In the genomic region with DNA sequence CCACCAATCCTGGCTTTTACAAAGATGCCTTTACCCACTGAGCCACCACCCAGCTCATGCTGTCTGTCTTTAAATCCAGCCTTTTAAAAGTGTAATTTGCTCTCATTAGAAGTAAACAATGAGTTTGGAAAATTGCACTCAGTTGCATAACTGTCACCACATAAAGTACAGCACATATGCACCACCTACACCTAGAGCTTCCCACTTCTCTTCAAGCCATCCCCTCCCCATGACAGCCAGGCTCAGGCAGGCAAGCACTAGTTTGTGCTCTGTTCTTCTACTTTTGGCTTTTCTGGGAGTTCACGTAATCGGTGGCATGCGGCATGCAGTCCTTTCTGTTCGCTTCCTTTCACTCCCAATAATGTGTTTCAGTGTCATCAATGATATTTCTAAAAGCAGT, we compare ENCODE assay signal across 28 mouse cellular contexts. TPM values are rescaled to one million over a fixed set of nuclear protein-coding genes. Genes with fewer than 3 reads are reported as not detected.
DNase-seq lines count a peak whose midpoint lies in the region; TF ChIP-seq lines count a peak whose summit lies in the region.
"Had no signal": no experiment of that assay in that cellular context is flagged by ENCODE, and none has a peak within 500 bp of the region (broad histone marks: within the 10 kb centered on the region; RNA-seq: fewer than 3 reads in every experiment).

No protein-coding gene starts in this region.

- intact Hi-C loops in left cerebral cortex, adult 2 months (cut with DNase I), result loop anchor here (5.0 kb wide), 2 partner anchors 332 to 347 kb away; no protein-coding TSS in a partner anchor
- intact Hi-C loops in left cerebral cortex, postnatal 10 days (cut with DNase I), result loop anchor here (10.0 kb wide), 1 partner anchor 359 kb away; no protein-coding TSS in a partner anchor

- 89% methylated on average over 4 of the region's 4 CpGs for WGBS in limb, embryonic 10.5 days

- no peaks in the 10 kb centered on the region for H3K9me3 ChIP-seq in limb, embryonic 10.5 days (replicated peaks)
- H3K9me3 ChIP-seq: embryonic facial prominence, embryonic 12.5 days; hindbrain, embryonic 10.5 days; hindbrain, embryonic 15.5 days; kidney, embryonic 15.5 days; limb, embryonic 12.5 days; liver, embryonic 15.5 days had no signal

- peak; percentile 13 to 37 for DNase-seq in frontal cortex, adult 2 months (ENCODE audit: extremely low spot score in 1 of 2, low spot score in 1 of 2)
- no peak for DNase-seq in frontal cortex, postnatal 14 days (ENCODE audit: low spot score in 2 of 2)
- peak in 1 of 2 experiments; percentile 28 for DNase-seq in left cerebral cortex, adult 2 months (ENCODE audit: extremely low spot score in 1 of 2, low spot score in 2 of 2)
- DNase-seq in left cerebral cortex, postnatal 10 days (ENCODE audit: extremely low spot score in 1 of 2, low spot score in 2 of 2), result no peak
- DNase-seq in brain, adult 2 months (ENCODE audit: low read depth, low spot score), result peak; percentile 74
- DNase-seq in right cerebral cortex, postnatal 36 days (ENCODE audit: low spot score in 2 of 2), result peak; percentile 18 to 25
- no peak for DNase-seq in limb, embryonic 10.5 days (ENCODE audit: low spot score)
- DNase-seq: adrenal gland, adult 8-10 months; cerebellum, adult 9-11 months; embryo, embryonic 11 days; gastrocnemius, postnatal 10 days; heart, postnatal 14 days; kidney, adult 11 months; kidney, postnatal 25 days; lung, embryonic 14.5 days; lung, postnatal 14 days; midbrain, embryonic 14.5 days; thymus, adult 18-20 months; thymus, postnatal 25 days had no signal

- peak overlapping the region; percentile 44; the same call in 1 of the 2 replicates for H3K27ac ChIP-seq in left cerebral cortex, adult 2 months
- no peak overlapping the region for H3K27ac ChIP-seq in limb, embryonic 10.5 days
- H3K27ac ChIP-seq: embryonic facial prominence, embryonic 12.5 days; hindbrain, embryonic 10.5 days; hindbrain, embryonic 15.5 days; kidney, embryonic 15.5 days; limb, embryonic 12.5 days; liver, embryonic 15.5 days had no signal

- H3K36me3 ChIP-seq in limb, embryonic 10.5 days, result no peaks in the 10 kb centered on the region
- H3K36me3 ChIP-seq: embryonic facial prominence, embryonic 12.5 days; G1E; hindbrain, embryonic 10.5 days; hindbrain, embryonic 15.5 days; kidney, embryonic 15.5 days; limb, embryonic 12.5 days; liver, embryonic 15.5 days had no signal

- no peak for TF ChIP-seq CTCF in left cerebral cortex, adult 2 months (IDR thresholded peaks at IDR 0.05)

- peaks cover 13% of the 10 kb centered on the region for H3K4me1 ChIP-seq in limb, embryonic 10.5 days
- H3K4me1 ChIP-seq: limb, embryonic 12.5 days; liver, embryonic 15.5 days had no signal

- no peak overlapping the region for H3K4me3 ChIP-seq in left cerebral cortex, adult 2 months
- H3K4me3 ChIP-seq in limb, embryonic 10.5 days, result no peak overlapping the region
- H3K4me3 ChIP-seq: embryonic facial prominence, embryonic 12.5 days; hindbrain, embryonic 10.5 days; hindbrain, embryonic 15.5 days; kidney, embryonic 15.5 days; limb, embryonic 12.5 days; liver, embryonic 15.5 days had no signal

- H3K27me3 ChIP-seq in limb, embryonic 10.5 days (ENCODE audit: low read depth, poor library complexity, severe bottlenecking), result no peaks in the 10 kb centered on the region
- H3K27me3 ChIP-seq: hindbrain, embryonic 15.5 days; kidney, embryonic 15.5 days; liver, embryonic 15.5 days had no signal

RNA-seq across cellular contexts. Expression of gene Rassf10, which starts 38.2 kb away (rescaled TPM):
- polyA plus RNA-seq in frontal cortex, adult 2 months (2012; rRNA removed), result 1.5 and 1.7 TPM in 2 replicates
- total RNA-seq in left cerebral cortex, adult 2 months (2021), result 1 to 10 TPM; 1.2 TPM
- 1 to 10 TPM; 2.2 TPM for total RNA-seq in left cerebral cortex, postnatal 10 days (2021)
- polyA plus RNA-seq in limb, embryonic 10.5 days (2016; fragmentation: Nextera tagmentation; extraction: Ambion mirVana), result 1.3 and 1.6 TPM in 2 replicates
- total RNA-seq: G1E; monocyte, adult 5-6 weeks had no signal
- polyA plus RNA-seq: G1E; inflammation-experienced regulatory T-cells, adult 6 months had no signal

Comparison
In these comparisons a context has a peak if more than half of its experiments do, and no peak if none do; other contexts are left out.
1. DNase-seq: peak in frontal cortex, adult 2 months (2 of 2), brain, adult 2 months (single experiment) and right cerebral cortex, postnatal 36 days (2 of 2); none in frontal cortex, postnatal 14 days (0 of 2), left cerebral cortex, postnatal 10 days (0 of 2) and limb, embryonic 10.5 days (single experiment).